Mouse (Mus musculus): ENCODE measurements around the gene Fbxw22.
"Not testable (repeated sequence)": the region's sequence is repeated elsewhere in the genome, so short reads cannot be mapped to it uniquely, and the experiment has no call there.

The Fbxw22 gene

DNA sequence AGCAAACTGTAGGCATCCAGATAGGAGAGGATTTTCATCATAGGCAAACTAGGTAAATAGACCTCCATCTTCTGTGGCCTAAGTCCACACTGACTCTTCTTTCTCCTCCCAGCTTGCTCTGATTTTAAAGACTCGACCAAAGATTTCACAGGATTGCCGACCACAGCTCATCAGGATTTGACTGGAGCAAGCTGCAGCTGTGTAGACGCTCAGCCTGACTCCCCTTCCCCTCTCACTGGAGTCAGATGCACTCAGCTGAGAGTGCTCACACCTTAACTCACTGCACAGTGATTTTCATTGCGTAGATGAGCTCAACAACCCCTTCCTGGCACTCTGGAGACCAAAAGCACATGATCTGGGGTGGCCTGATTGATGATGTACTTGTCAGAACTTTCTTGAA lies at the start of gene Fbxw22:
TSS of gene Fbxw22 (minus strand) at position 101 of the 400 bp plus-strand sequence.
- DNase-seq = not testable (repeated sequence)

GRCm38 (mm10) chr9:109449040-109449439 lies 44.9 kb upstream of the Fbxw22 start, which contains the start of gene Fbxw16:
Gene Fbxw16, minus strand, starts transcription at chr9:109449140.
- no peak for DNase-seq

DNA sequence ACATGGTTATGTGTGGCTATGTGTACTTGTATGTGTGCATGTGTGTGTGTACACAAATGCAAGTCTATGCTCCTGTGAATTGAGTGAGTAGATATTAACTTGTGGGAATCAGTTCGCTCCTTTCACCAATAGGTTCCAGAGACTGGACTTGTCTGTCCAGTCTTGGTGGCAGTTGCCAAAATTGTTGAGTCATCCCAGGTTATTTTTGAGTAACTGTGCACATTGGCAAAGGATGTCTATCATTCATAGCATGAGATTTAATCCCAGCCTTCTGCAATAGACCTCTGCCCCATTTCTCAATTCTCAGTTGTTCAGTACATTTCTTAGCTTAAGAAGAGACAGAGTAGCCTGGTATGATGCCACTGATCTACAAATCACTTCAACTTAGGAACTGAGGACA lies 28.9 kb upstream of the Fbxw22 start:
- DNase-seq = no peak

DNA sequence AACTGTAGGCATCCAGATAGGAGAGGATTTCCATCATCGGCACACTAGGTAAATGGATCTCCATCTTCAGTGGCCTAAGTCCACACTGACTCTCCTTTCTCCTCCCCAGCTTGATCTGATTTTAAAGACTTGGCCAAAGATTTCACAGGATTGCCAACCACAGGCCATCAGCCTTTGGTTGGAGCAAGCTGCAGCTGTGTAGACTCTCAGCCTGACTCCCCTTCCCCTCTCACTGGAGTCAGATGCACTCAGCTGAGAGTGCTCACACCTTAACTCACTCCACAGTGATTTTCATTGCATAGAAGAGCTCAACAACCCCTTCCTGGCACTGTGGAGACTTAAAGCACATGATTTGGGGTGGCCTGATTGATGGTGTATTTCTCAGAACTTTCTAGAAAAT lies 64.5 kb downstream of the Fbxw22 start, which contains the start of gene Fbxw28:
TSS of gene Fbxw28 (minus strand) at position 101 of the 400 bp plus-strand sequence.
- not testable (repeated sequence) for DNase-seq
